Mouse (Mus musculus) CD4-positive, CD25-positive, alpha-beta regulatory T cell, adult 2 months (primary cell): ENCODE measurements around the gene 1700012B07Rik.

ENCODE experiments used
- DNase-seq: peaks from one replicate; pipeline ENCODE4 v3.0.0-alpha.2; 2012; ENCODE audit warnings: low read depth, low spot score

1700012B07Rik gene

GRCm38 (mm10) chr11:109754105-109754602, 73.7 kb downstream of the 1700012B07Rik start:
- DNase-seq: no peak

GRCm38 (mm10) chr11:109751636-109752603, 75.9 kb downstream of the 1700012B07Rik start:
- no peak for DNase-seq

GRCm38 (mm10) chr11:109745210-109745609, 82.6 kb downstream of the 1700012B07Rik start:
- DNase-seq: no peak

- no peak for DNase-seq
Measured at GRCm38 (mm10) chr11:109737967-109738366, 89.9 kb downstream of the 1700012B07Rik start.
